Mouse (Mus musculus) G1E (cell line): ENCODE data around the gene Kcnh7.

Experiments used
- CTCF ChIP-seq: IDR thresholded peaks from 2 replicates; pipeline ENCODE4 v1.5.1; 2012; ENCODE audit warnings: low read depth, low read length, inconsistent platforms, mixed read lengths
- GATA1 ChIP-seq: IDR thresholded peaks from 2 replicates; pipeline ENCODE4 v1.6.1; 2012; ENCODE audit warnings: borderline replicate concordance, low read length, inconsistent platforms, mixed read lengths
- GATA2 ChIP-seq: IDR thresholded peaks from 2 replicates; pipeline ENCODE4 v1.6.1; 2012; ENCODE audit warnings: low read depth, low read length, inconsistent platforms, borderline replicate concordance
- POLR2AphosphoS5 ChIP-seq: IDR thresholded peaks from 2 replicates; pipeline ENCODE4 v1.6.1; 2012; ENCODE audit warnings: low read depth, low read length, inconsistent platforms; ENCODE audit not compliant: insufficient replicate concordance
- TAL1 ChIP-seq: conservative IDR thresholded peaks from 2 replicates; pipeline ENCODE4 v1.6.1; 2012; ENCODE audit warnings: low read depth, low read length, inconsistent platforms, mixed read lengths

DNA sequence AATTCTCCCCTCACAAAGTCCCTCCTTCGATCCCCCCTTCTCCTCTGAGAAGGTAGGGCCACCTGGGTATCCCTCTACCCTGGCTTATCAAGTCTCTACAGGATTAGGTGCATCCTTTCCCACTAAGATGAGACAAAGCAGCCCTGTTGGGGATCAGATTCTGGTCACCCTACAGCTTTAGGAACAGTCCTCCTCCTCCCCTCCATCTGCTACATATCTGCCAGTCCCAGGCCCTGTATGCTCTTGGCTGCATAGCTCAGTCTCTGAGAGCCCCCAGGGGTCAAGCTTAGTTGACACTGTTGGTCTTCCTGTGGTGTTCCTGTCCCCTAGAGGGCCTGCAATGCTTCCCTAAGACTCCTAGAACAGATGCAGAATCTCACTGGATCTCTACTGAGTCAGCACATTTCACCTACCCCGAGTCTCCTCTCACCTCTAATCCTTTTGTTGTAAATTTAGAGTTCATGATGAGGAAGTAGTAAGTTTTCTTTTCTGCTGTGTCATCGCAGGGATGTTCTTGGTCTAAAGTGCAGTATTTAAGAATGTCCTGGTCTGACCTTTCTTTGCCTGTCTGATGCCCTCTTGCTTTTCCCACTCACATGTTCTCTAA lies 499.0 kb downstream of the Kcnh7 start:
- TF ChIP-seq CTCF (no peak), TAL1 (no peak), GATA1 (no peak), POLR2AphosphoS5 (no peak), GATA2 (no peak)
